Mouse (Mus musculus): Measurements from ENCODE around the gene Pdcd1lg2. TPM values are rescaled to one million over a fixed set of nuclear protein-coding genes. Genes with fewer than 3 reads are reported as not detected.

Pdcd1lg2 gene
- polyA plus RNA-seq, 1 experiment = 0.37 TPM

DNA sequence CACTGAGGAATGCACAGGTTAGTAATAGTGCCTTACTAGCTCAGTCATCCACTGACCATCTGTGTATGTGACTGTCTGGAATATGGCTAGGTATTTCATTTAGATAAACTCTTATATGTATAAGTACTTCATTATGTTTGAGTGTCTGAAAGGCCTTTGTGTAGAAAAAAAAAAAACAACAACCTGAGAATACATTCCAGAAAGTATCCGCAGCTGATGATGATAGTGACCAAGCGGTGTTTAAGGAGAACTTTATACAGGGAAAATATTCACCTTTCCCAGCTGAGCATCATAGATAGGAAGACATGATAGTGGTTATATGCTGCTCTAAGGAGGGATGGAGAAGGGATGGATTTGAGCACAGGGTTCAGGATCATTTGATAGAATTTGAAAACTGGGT lies 42.7 kb upstream of the Pdcd1lg2 start:
- peaks cover 6% of the 10 kb centered on the region for H3K4me1 ChIP-seq (ENCODE audit: control insufficient read depth, insufficient read depth, low read length)
- DNase-seq = no peak
- no peak for TF ChIP-seq POLR2A (IDR thresholded peaks at IDR 0.05; ENCODE audit: borderline replicate concordance, extremely low read depth, low read depth, low read length)
- H3K4me3 ChIP-seq (replicated peaks; ENCODE audit: extremely low read depth, low read depth, low read length) = no peak overlapping the region
- 86% methylated on average over 2 of the region's 2 CpGs for WGBS

GRCm38 (mm10) chr19:29368671-29369309 lies 41.9 kb upstream of the Pdcd1lg2 start:
- Histone ChIP-seq H3K4me3 (replicated peaks; ENCODE audit: extremely low read depth, low read depth, low read length) (no peak overlapping the region), H3K4me1 (ENCODE audit: control insufficient read depth, insufficient read depth, low read length) (peaks cover 6% of the 10 kb centered on the region)
- TF ChIP-seq CTCF (IDR thresholded peaks at IDR 0.05; ENCODE audit: insufficient read depth, low read length) (no peak), POLR2A (IDR thresholded peaks at IDR 0.05; ENCODE audit: borderline replicate concordance, extremely low read depth, low read depth, low read length) (no peak)
- DNase-seq = no peak
- WGBS = 72% methylated on average over 3 of the region's 3 CpGs

- no peak for DNase-seq
- peaks cover 6% of the 10 kb centered on the region for H3K4me1 ChIP-seq (ENCODE audit: control insufficient read depth, insufficient read depth, low read length)
- TF ChIP-seq POLR2A (IDR thresholded peaks at IDR 0.05; ENCODE audit: borderline replicate concordance, extremely low read depth, low read depth, low read length) = no peak
- no peak for TF ChIP-seq CTCF (IDR thresholded peaks at IDR 0.05; ENCODE audit: insufficient read depth, low read length)
- WGBS = 51% methylated on average over 12 of the region's 12 CpGs
- H3K4me3 ChIP-seq (replicated peaks; ENCODE audit: extremely low read depth, low read depth, low read length) = no peak overlapping the region
These were observed 40.6 kb upstream of the Pdcd1lg2 start for GRCm38 (mm10) chr19:29370112-29370511.

DNA sequence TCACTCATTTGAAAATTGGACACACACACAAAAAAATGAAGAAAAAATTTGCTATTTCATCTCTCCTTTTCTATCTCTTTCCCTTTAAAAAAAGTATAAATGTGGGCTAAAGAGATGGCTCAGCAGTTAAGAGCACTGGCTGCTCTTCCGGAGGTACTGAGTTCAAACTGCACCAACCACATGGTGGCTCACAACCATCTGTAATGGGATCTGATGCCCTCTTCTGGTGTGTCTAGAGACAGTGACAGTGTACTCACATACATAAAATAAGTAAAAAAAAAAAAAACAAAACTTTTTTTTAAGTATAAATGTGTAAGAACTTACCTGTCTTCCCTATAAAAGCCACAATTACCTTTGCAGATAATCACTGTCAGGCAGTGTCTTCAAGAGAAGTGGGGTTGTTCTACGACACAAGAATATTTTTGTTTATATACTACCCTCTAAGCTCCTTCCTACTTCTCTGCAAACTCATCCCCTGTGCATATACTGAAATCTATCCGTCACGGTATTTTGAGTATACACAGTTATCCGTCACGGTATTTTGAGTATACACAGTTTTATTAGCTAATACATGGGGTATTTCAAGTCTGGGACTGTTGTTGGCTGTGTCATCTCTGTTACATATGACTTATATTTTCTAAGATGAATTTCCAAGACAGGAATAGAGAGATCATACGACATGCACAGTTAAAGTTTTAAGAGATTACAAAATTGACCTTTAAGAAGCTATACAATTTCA lies 40.0 kb upstream of the Pdcd1lg2 start:
- H3K4me1 ChIP-seq (ENCODE audit: control insufficient read depth, insufficient read depth, low read length) = peaks cover 6% of the 10 kb centered on the region
- DNase-seq = no peak
- 85% methylated on average over 7 of the region's 7 CpGs for WGBS
- no peak for TF ChIP-seq CTCF (IDR thresholded peaks at IDR 0.05; ENCODE audit: insufficient read depth, low read length)
- TF ChIP-seq POLR2A (IDR thresholded peaks at IDR 0.05; ENCODE audit: borderline replicate concordance, extremely low read depth, low read depth, low read length) = no peak
- no peak overlapping the region for H3K4me3 ChIP-seq (replicated peaks; ENCODE audit: extremely low read depth, low read depth, low read length)

- 54% methylated on average over 18 of the region's 18 CpGs for WGBS
- H3K4me3 ChIP-seq (replicated peaks; ENCODE audit: extremely low read depth, low read depth, low read length) = peak overlapping the region; percentile 68
- DNase-seq = peak; percentile 30
These were observed 39.2 kb upstream of the Pdcd1lg2 start for GRCm38 (mm10) chr19:29371284-29372081.

DNA sequence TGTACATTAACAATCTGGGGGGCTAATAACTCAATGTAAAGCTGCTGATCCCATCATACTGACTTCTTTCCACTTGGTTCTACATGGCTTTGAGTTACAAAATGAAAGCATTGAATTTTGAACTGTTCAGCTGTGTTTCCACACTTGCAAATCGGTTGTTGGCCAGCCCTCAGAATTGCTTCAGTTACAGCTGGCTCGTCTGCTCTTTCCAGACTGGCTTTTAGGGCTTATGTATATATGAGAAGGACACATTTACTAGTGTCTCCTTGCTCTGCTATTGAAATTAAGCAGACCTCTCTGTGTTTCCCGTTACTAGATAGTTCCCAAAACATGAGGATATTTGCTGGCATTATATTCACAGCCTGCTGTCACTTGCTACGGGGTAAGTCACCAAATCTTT lies 38.6 kb upstream of the Pdcd1lg2 start:
- H3K4me1 ChIP-seq (ENCODE audit: control insufficient read depth, insufficient read depth, low read length) = peaks cover 6% of the 10 kb centered on the region
- DNase-seq = no peak
- 28% methylated on average over 4 of the region's 4 CpGs for WGBS
- TF ChIP-seq POLR2A (IDR thresholded peaks at IDR 0.05; ENCODE audit: borderline replicate concordance, extremely low read depth, low read depth, low read length) (no peak), CTCF (IDR thresholded peaks at IDR 0.05; ENCODE audit: insufficient read depth, low read length) (no peak)
- H3K4me3 ChIP-seq (replicated peaks; ENCODE audit: extremely low read depth, low read depth, low read length) = peak overlapping the region; percentile 68

More at GRCm38 (mm10) chr19:29371284-29372081, 39.2 kb upstream of the Pdcd1lg2 start:
- H3K4me1 ChIP-seq (ENCODE audit: control insufficient read depth, insufficient read depth, low read length) = peaks cover 6% of the 10 kb centered on the region
- no peak for TF ChIP-seq CTCF (IDR thresholded peaks at IDR 0.05; ENCODE audit: insufficient read depth, low read length)
- TF ChIP-seq POLR2A (IDR thresholded peaks at IDR 0.05; ENCODE audit: borderline replicate concordance, extremely low read depth, low read depth, low read length) = no peak

GRCm38 (mm10) chr19:29372621-29373020 lies 38.1 kb upstream of the Pdcd1lg2 start:
- peaks cover 6% of the 10 kb centered on the region for H3K4me1 ChIP-seq (ENCODE audit: control insufficient read depth, insufficient read depth, low read length)
- WGBS = 73% methylated on average over 3 of the region's 3 CpGs
- DNase-seq = no peak
- H3K4me3 ChIP-seq (replicated peaks; ENCODE audit: extremely low read depth, low read depth, low read length) = no peak overlapping the region
- TF ChIP-seq POLR2A (IDR thresholded peaks at IDR 0.05; ENCODE audit: borderline replicate concordance, extremely low read depth, low read depth, low read length) (no peak), CTCF (IDR thresholded peaks at IDR 0.05; ENCODE audit: insufficient read depth, low read length) (no peak)

- TF ChIP-seq POLR2A (IDR thresholded peaks at IDR 0.05; ENCODE audit: borderline replicate concordance, extremely low read depth, low read depth, low read length) = no peak
- TF ChIP-seq CTCF (IDR thresholded peaks at IDR 0.05; ENCODE audit: insufficient read depth, low read length) = no peak
- DNase-seq = no peak
- Histone ChIP-seq H3K4me1 (ENCODE audit: control insufficient read depth, insufficient read depth, low read length) (peaks cover 6% of the 10 kb centered on the region), H3K4me3 (replicated peaks; ENCODE audit: extremely low read depth, low read depth, low read length) (no peak overlapping the region)
- 54% methylated on average over 11 of the region's 11 CpGs for WGBS
These were observed 37.3 kb upstream of the Pdcd1lg2 start for GRCm38 (mm10) chr19:29373438-29373837.

- TF ChIP-seq POLR2A (IDR thresholded peaks at IDR 0.05; ENCODE audit: borderline replicate concordance, extremely low read depth, low read depth, low read length) = no peak
- DNase-seq = no peak
- Histone ChIP-seq H3K4me1 (ENCODE audit: control insufficient read depth, insufficient read depth, low read length) (peaks cover 6% of the 10 kb centered on the region), H3K4me3 (replicated peaks; ENCODE audit: extremely low read depth, low read depth, low read length) (no peak overlapping the region)
- WGBS = 91% methylated on average over 9 of the region's 9 CpGs
These were observed 35.8 kb upstream of the Pdcd1lg2 start for GRCm38 (mm10) chr19:29374947-29375346.

All from lung, adult 2 months (tissue).